Mouse (Mus musculus): ENCODE results near the gene Rerg. TPM values are rescaled to one million over a fixed set of nuclear protein-coding genes. Genes with fewer than 3 reads are reported as not detected.

The Rerg gene
- polyA plus RNA-seq, 1 experiment from 2014 or later, result 0.88 TPM

- no peak overlapping the region for H3K27ac ChIP-seq (ENCODE audit: low read depth, low read length)
- H3K9ac ChIP-seq (ENCODE audit: low read length), result no peak overlapping the region
- H3K9me3 ChIP-seq (ENCODE audit: control insufficient read depth, low read length), result no peaks in the 10 kb centered on the region
- no peak overlapping the region for H3K4me2 ChIP-seq (ENCODE audit: low read depth)
- H3K4me3 ChIP-seq (ENCODE audit: low read depth, low read length), result no peak overlapping the region
- no peaks in the 10 kb centered on the region for H3K36me3 ChIP-seq (ENCODE audit: control insufficient read depth, insufficient read depth, low read length)
- 81% methylated on average over 1 of the region's 1 CpGs for WGBS
- DNase-seq (ENCODE audit: low spot score), result no peak
- ATAC-seq (ENCODE audit: insufficient read depth, low FRiP score, low TSS enrichment), result no peak
- peaks cover 4% of the 10 kb centered on the region; the same call in 1 of the 2 replicates for H3K4me1 ChIP-seq (ENCODE audit: control insufficient read depth, insufficient read depth, low read length)
- H3K27me3 ChIP-seq (ENCODE audit: control insufficient read depth, insufficient read depth, low read length), result no peaks in the 10 kb centered on the region
Observed at GRCm38 (mm10) chr6:137131794-137132193, 38.5 kb downstream of the Rerg start.

GRCm38 (mm10) chr6:137131349-137131748 lies 38.9 kb downstream of the Rerg start:
- H3K9ac ChIP-seq (ENCODE audit: low read length), result no peak overlapping the region
- no peak overlapping the region for H3K4me3 ChIP-seq (ENCODE audit: low read depth, low read length)
- 29% methylated on average over 6 of the region's 6 CpGs for WGBS
- DNase-seq (ENCODE audit: low spot score) (no peak), ATAC-seq (ENCODE audit: insufficient read depth, low FRiP score, low TSS enrichment) (no peak)
- H3K9me3 ChIP-seq (ENCODE audit: control insufficient read depth, low read length), result no peaks in the 10 kb centered on the region
- no peak overlapping the region for H3K27ac ChIP-seq (ENCODE audit: low read depth, low read length)
- no peak overlapping the region for H3K4me2 ChIP-seq (ENCODE audit: low read depth)
- no peaks in the 10 kb centered on the region for H3K27me3 ChIP-seq (ENCODE audit: control insufficient read depth, insufficient read depth, low read length)
- H3K36me3 ChIP-seq (ENCODE audit: control insufficient read depth, insufficient read depth, low read length), result no peaks in the 10 kb centered on the region
- peaks cover 7% of the 10 kb centered on the region; the same call in 1 of the 2 replicates for H3K4me1 ChIP-seq (ENCODE audit: control insufficient read depth, insufficient read depth, low read length)

DNA sequence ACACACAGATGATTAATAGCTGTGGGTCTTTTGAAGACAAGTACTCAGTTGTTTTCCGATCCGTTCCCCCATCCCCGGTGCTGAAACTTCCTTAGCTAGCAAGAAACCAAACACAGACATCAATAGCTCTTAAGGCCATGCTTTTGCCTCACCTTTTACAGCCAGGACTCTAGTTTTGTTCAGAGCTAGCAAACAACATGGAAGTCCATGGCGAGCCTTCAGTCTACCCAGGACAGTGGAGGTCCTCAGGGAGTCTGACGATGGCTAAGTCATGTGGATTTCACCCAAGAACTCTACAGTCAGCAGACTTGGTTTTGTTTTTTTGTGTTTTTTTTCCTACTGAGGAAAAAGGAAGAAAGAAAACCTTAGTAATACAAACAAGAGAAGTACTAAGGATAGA lies 43.4 kb downstream of the Rerg start:
- H3K4me3 ChIP-seq (ENCODE audit: low read depth, low read length), result no peak overlapping the region
- H3K27ac ChIP-seq (ENCODE audit: low read depth, low read length), result no peak overlapping the region
- H3K4me1 ChIP-seq (ENCODE audit: control insufficient read depth, insufficient read depth, low read length), result peaks cover 4% of the 10 kb centered on the region; the same call in 1 of the 2 replicates
- ATAC-seq (ENCODE audit: insufficient read depth, low FRiP score, low TSS enrichment) (no peak), DNase-seq (ENCODE audit: low spot score) (no peak)
- no peaks in the 10 kb centered on the region for H3K9me3 ChIP-seq (ENCODE audit: control insufficient read depth, low read length)
- H3K4me2 ChIP-seq (ENCODE audit: low read depth), result no peak overlapping the region
- no peaks in the 10 kb centered on the region for H3K36me3 ChIP-seq (ENCODE audit: control insufficient read depth, insufficient read depth, low read length)
- H3K27me3 ChIP-seq (ENCODE audit: control insufficient read depth, insufficient read depth, low read length), result no peaks in the 10 kb centered on the region
- WGBS, result 55% methylated on average over 5 of the region's 5 CpGs
- no peak overlapping the region for H3K9ac ChIP-seq (ENCODE audit: low read length)

- WGBS, result 30% methylated on average over 2 of the region's 2 CpGs
- Histone ChIP-seq H3K9ac (ENCODE audit: low read length) (no peak overlapping the region), H3K9me3 (ENCODE audit: control insufficient read depth, low read length) (no peaks in the 10 kb centered on the region), H3K4me1 (ENCODE audit: control insufficient read depth, insufficient read depth, low read length) (peaks cover 4% of the 10 kb centered on the region; the same call in 1 of the 2 replicates), H3K36me3 (ENCODE audit: control insufficient read depth, insufficient read depth, low read length) (no peaks in the 10 kb centered on the region), H3K27ac (ENCODE audit: low read depth, low read length) (no peak overlapping the region), H3K4me2 (ENCODE audit: low read depth) (no peak overlapping the region), H3K27me3 (ENCODE audit: control insufficient read depth, insufficient read depth, low read length) (no peaks in the 10 kb centered on the region), H3K4me3 (ENCODE audit: low read depth, low read length) (no peak overlapping the region)
- DNase-seq (ENCODE audit: low spot score), result no peak
- no peak for ATAC-seq (ENCODE audit: insufficient read depth, low FRiP score, low TSS enrichment)
Observed at GRCm38 (mm10) chr6:137126224-137126623, 44.1 kb downstream of the Rerg start.

- H3K4me2 ChIP-seq (ENCODE audit: low read depth), result no peak overlapping the region
- no peak overlapping the region for H3K4me3 ChIP-seq (ENCODE audit: low read depth, low read length)
- WGBS, result 86% methylated on average over 9 of the region's 9 CpGs
- H3K9ac ChIP-seq (ENCODE audit: low read length), result no peak overlapping the region
- H3K4me1 ChIP-seq (ENCODE audit: control insufficient read depth, insufficient read depth, low read length), result peaks cover 4% of the 10 kb centered on the region; the same call in 1 of the 2 replicates
- no peak overlapping the region for H3K27ac ChIP-seq (ENCODE audit: low read depth, low read length)
- no peaks in the 10 kb centered on the region for H3K9me3 ChIP-seq (ENCODE audit: control insufficient read depth, low read length)
- H3K36me3 ChIP-seq (ENCODE audit: control insufficient read depth, insufficient read depth, low read length), result no peaks in the 10 kb centered on the region
- DNase-seq (ENCODE audit: low spot score) (no peak), ATAC-seq (ENCODE audit: insufficient read depth, low FRiP score, low TSS enrichment) (no peak)
- no peaks in the 10 kb centered on the region for H3K27me3 ChIP-seq (ENCODE audit: control insufficient read depth, insufficient read depth, low read length)
Observed at GRCm38 (mm10) chr6:137125433-137125832, 44.9 kb downstream of the Rerg start.

DNA sequence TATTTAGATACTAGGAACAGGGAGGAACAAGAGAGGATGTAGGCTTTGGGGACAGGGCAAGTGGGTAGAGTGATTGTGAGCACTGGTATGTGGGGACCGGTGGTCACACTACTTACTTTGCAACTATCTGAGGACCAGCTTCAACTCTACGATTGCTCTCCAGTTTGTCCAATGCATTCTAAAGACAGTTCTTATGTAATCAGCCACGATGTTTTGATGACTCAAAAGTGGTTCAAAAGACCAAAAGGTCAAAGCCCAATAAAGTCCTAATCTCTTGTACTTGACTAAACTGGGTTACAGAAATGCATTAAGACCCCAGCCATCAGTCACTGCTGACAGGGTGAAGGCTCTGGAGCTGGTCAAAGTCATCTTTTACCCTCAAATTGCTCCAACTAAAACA lies 45.3 kb downstream of the Rerg start:
- Histone ChIP-seq H3K4me3 (ENCODE audit: low read depth, low read length) (no peak overlapping the region), H3K9me3 (ENCODE audit: control insufficient read depth, low read length) (no peaks in the 10 kb centered on the region), H3K4me1 (ENCODE audit: control insufficient read depth, insufficient read depth, low read length) (peaks cover 4% of the 10 kb centered on the region; the same call in 1 of the 2 replicates), H3K27me3 (ENCODE audit: control insufficient read depth, insufficient read depth, low read length) (no peaks in the 10 kb centered on the region), H3K27ac (ENCODE audit: low read depth, low read length) (no peak overlapping the region), H3K36me3 (ENCODE audit: control insufficient read depth, insufficient read depth, low read length) (no peaks in the 10 kb centered on the region), H3K4me2 (ENCODE audit: low read depth) (no peak overlapping the region), H3K9ac (ENCODE audit: low read length) (no peak overlapping the region)
- no peak for ATAC-seq (ENCODE audit: insufficient read depth, low FRiP score, low TSS enrichment)
- DNase-seq (ENCODE audit: low spot score), result no peak
- WGBS, result 70% methylated on average over 3 of the region's 3 CpGs

DNA sequence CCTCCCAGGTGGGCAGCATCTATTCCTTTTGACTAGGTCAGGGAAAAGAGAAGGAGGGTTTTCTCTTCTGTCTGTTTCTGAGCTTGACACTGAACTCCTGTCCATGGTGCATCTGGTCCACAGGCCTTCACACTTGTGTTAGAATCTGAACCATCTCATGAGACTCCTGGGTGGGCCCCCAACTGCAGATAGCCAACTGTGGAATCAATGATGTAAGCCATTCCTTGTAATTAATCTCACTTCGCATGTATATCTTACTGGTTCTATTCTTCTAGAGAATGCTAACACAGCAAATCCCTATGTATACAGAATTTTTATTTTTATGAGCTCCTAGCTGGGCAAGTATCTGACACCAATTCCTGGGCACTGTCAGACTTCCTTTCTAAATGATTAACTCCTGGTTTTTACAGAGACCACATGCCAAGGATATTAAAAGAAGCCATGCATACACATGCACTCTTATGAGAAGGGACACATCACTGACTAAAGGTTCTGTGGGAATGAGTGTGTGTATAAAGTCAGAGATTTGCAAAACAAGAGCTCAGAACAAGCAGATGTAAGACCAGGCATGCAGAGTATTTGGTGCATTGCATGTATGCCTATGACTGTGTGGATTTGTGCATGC lies 53.3 kb downstream of the Rerg start:
- Histone ChIP-seq H3K36me3 (ENCODE audit: control insufficient read depth, insufficient read depth, low read length) (no peaks in the 10 kb centered on the region), H3K4me1 (ENCODE audit: control insufficient read depth, insufficient read depth, low read length) (no peaks in the 10 kb centered on the region), H3K27me3 (ENCODE audit: control insufficient read depth, insufficient read depth, low read length) (no peaks in the 10 kb centered on the region), H3K4me3 (ENCODE audit: low read depth, low read length) (no peak overlapping the region), H3K4me2 (ENCODE audit: low read depth) (no peak overlapping the region), H3K9me3 (ENCODE audit: control insufficient read depth, low read length) (no peaks in the 10 kb centered on the region), H3K9ac (ENCODE audit: low read length) (no peak overlapping the region), H3K27ac (ENCODE audit: low read depth, low read length) (no peak overlapping the region)
- no peak for DNase-seq (ENCODE audit: low spot score)
- 95% methylated on average over 1 of the region's 1 CpGs for WGBS
- no peak for ATAC-seq (ENCODE audit: insufficient read depth, low FRiP score, low TSS enrichment)

- DNase-seq (ENCODE audit: low spot score) (no peak), ATAC-seq (ENCODE audit: insufficient read depth, low FRiP score, low TSS enrichment) (no peak)
- H3K4me3 ChIP-seq (ENCODE audit: low read depth, low read length), result no peak overlapping the region
- no peaks in the 10 kb centered on the region for H3K9me3 ChIP-seq (ENCODE audit: control insufficient read depth, low read length)
- no peak overlapping the region for H3K9ac ChIP-seq (ENCODE audit: low read length)
- 80% methylated on average over 7 of the region's 7 CpGs for WGBS
- H3K4me1 ChIP-seq (ENCODE audit: control insufficient read depth, insufficient read depth, low read length), result no peaks in the 10 kb centered on the region
- H3K27me3 ChIP-seq (ENCODE audit: control insufficient read depth, insufficient read depth, low read length), result no peaks in the 10 kb centered on the region
- no peak overlapping the region for H3K27ac ChIP-seq (ENCODE audit: low read depth, low read length)
- no peaks in the 10 kb centered on the region for H3K36me3 ChIP-seq (ENCODE audit: control insufficient read depth, insufficient read depth, low read length)
- no peak overlapping the region for H3K4me2 ChIP-seq (ENCODE audit: low read depth)
Observed at GRCm38 (mm10) chr6:137114859-137115258, 55.4 kb downstream of the Rerg start.

DNA sequence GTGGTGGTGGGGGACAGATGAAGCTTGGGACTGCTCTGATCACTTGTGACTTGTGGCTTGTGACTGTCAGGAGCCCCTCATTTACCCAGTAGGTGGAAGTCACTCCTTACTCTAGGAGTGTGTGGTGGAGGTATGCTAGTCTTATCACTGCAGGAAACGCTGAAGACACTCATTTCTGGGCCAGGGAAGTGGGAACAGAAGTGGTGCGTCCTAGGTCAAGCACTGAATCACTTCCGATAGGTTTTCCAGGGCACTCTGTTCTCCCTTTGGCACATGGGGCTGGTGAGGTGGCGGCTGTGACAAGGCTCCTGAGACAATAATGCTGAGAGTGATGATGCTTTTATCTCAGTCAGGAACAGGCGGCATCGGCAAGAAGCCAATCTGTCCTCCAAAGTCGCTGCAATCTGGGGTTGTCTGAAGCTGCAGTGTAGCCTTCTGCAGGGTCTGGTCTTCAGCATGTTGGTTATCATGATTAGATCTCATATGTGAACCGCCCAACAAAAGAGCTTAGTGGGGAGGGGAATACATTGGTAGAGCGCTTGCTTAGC lies 59.0 kb downstream of the Rerg start:
- 94% methylated on average over 9 of the region's 9 CpGs for WGBS
- Histone ChIP-seq H3K4me2 (ENCODE audit: low read depth) (no peak overlapping the region), H3K27me3 (ENCODE audit: control insufficient read depth, insufficient read depth, low read length) (no peaks in the 10 kb centered on the region), H3K4me1 (ENCODE audit: control insufficient read depth, insufficient read depth, low read length) (no peaks in the 10 kb centered on the region), H3K27ac (ENCODE audit: low read depth, low read length) (no peak overlapping the region), H3K4me3 (ENCODE audit: low read depth, low read length) (no peak overlapping the region), H3K9ac (ENCODE audit: low read length) (no peak overlapping the region), H3K9me3 (ENCODE audit: control insufficient read depth, low read length) (no peaks in the 10 kb centered on the region), H3K36me3 (ENCODE audit: control insufficient read depth, insufficient read depth, low read length) (no peaks in the 10 kb centered on the region)
- ATAC-seq (ENCODE audit: insufficient read depth, low FRiP score, low TSS enrichment), result no peak
- DNase-seq (ENCODE audit: low spot score), result no peak

Data from neural tube, embryonic 11.5 days (tissue).